Mouse (Mus musculus) yolk sac, embryonic 10.5 days (tissue): Measurements from ENCODE around the gene Sf3b2.
"Not testable (repeated sequence)": the region's sequence is repeated elsewhere in the genome, so short reads cannot be mapped to it uniquely, and the experiment has no call there.

Experiments used
- DNase-seq: peaks from one replicate; pipeline ENCODE4 v3.0.0-alpha.2; 2017; ENCODE audit warnings: low spot score

Sf3b2 gene

GRCm38 (mm10) chr19:5272801-5273733 is 22.2 kb downstream of the Sf3b2 start, which contains the start of gene Pacs1:
TSS of gene Pacs1 (minus strand) at chr19:5273119.
- peak; percentile 88 for DNase-seq

DNA sequence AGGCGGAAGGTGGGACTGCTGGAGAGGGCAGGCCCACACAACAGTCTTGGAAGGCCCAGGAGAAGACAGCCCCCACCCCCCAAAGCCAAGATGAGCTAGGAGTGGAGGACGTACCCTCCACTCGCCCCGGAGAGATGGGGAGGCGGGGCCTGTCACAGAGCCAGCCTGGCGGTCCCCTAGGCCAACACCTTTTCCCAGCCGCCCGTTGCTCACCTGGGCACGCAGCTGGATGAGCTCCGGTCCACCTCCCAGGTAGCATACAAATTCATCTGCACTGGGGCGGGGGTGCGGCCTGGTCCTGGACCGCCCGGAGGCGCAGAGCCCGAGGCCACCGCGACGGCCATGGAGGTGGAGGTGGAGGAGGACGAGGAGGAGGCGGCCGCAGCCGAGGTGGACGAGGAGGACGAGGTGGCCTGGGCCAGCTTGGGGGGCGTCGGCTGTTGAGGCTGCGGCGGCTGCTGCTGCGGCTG is 22.9 kb downstream of the Sf3b2 start:
- peak; percentile 57 for DNase-seq

- DNase-seq: no peak
Observed at GRCm38 (mm10) chr19:5271430-5271829, 23.8 kb downstream of the Sf3b2 start.

- no peak for DNase-seq
Observed at GRCm38 (mm10) chr19:5269392-5269791, 25.9 kb downstream of the Sf3b2 start.

DNA sequence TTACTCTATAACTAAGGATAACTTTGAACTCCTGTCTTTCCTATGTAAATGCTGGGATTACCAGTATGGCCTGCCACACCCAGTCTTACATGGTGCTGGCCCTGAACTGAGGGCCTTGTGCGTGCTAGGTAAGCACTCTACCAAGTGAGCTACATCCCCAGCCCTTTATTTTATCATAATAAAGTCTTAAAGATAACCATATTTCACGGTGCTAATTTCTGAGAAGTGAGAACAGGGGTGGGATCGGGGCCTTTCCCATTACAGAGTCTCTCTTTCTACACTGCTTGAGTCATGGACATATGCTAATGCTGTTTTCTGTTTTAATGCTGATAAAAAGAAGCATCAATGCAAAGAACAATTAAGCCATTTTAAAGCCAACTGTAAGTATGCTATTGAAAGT is 26.4 kb downstream of the Sf3b2 start:
- DNase-seq: no peak

DNA sequence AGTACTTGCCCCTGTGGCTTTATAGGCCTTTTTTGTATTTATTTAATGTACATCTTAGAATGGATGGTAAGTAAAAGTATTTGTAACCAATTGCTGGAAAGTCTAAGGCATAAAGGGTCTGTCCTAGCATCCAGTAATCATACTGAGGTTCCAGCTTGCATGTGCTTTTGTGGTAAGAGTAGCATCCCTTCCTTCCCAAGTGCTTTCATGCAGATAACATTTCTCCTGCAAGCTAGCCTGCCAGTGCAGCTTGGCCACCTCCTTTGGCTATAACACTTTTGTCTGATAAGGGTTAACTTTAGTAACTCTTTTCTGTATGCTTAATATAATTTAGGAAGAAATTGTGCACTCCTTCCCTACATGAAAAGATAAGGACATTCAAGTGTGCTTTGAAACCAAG is 27.2 kb downstream of the Sf3b2 start:
- DNase-seq: no peak

DNA sequence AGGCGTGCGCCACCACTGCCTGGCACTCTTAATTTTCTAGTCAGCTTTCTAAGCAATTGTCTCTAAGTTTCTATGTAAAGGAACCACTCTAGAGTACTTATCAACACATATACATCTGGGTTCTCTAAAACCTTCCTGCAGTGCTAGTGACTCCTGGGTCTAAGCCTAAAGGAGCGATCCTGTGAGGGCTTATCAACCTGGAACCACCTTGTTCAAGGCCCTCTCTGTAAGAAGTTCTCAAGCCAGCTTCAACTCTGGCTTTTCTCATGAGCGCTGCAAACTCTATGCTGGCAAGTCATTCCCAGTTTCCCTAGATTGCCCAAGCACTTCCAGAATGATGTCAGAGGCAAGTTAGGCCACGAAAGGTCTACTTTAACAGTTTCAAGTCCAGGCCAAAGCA is 28.2 kb downstream of the Sf3b2 start:
- DNase-seq: no peak

GRCm38 (mm10) chr19:5257140-5257539 is 38.1 kb downstream of the Sf3b2 start:
- DNase-seq: no peak

DNA sequence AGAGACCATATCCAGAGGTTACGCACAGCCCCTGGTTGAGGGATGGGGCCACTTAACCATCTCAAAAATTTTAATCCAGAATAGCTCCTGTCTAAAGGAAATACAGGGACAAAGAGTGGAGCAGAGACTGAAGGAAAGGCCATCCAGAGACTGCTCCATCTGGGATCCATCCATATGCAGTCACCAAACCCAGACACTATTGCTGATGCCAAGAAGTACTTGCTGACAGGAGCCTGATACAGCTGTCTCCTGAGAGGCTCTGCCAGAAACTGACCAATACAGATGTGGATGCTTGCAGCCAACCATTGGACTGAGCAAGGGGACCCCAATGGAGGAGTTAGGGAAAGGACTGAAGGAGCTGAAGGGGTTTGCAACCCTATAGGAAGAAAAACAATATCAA is 58.3 kb downstream of the Sf3b2 start:
- DNase-seq: not testable (repeated sequence)

DNA sequence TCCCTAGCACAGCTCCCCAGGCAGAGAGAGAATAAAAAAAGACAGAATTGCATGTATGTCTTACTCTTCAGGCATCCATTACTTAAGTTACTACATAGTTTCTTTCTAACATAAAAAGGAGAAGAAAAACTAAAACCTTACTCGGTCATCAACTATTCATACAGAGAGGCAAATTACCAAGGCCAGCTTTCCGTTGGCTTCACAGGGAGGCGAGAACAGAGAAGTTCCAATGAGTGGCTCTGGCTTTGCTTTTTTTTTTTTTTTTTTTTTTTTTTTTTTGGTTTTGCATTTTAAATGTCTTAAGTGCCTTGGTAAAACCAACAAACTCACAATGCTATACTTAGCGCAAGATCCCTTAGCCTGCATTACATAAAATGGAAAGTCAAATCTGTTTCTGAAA is 62.6 kb downstream of the Sf3b2 start:
- DNase-seq: no peak

- no peak for DNase-seq
Observed at GRCm38 (mm10) chr19:5230110-5230509, 65.1 kb downstream of the Sf3b2 start.

- DNase-seq: no peak
Observed at GRCm38 (mm10) chr19:5224624-5225023, 70.6 kb downstream of the Sf3b2 start.

DNA sequence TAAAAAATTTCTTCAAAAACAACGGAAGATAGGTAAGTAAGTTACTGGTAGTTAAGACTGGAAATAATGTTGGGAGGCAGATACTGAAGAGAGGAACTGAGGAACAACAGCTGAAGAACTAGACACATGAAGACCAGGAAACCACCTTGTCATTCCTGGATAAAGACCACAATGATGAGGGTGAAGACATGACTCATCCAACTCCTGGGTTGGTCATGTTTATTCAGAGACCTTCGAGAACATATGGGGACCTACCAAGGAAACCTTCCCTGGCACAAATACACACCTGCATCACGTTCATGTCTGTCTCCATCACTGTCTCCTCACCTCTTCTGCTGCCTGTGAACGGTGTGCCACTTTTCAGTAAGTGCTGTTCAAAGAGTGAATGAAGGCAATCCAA is 71.2 kb downstream of the Sf3b2 start:
- DNase-seq: no peak
